Mouse (Mus musculus) testis, adult 2 months (tissue): ENCODE data around the gene AC109138.7. TPM values are rescaled to one million over a fixed set of nuclear protein-coding genes. Genes with fewer than 3 reads are reported as not detected.

ENCODE experiments used
- H3K27ac ChIP-seq: fragments of 200-500 bp; 2 replicates; pipeline ENCODE4 v1.5.1; 2012; ENCODE audit warnings: low read depth, low read length; ENCODE audit not compliant: control insufficient read depth, insufficient read depth
- H3K27me3 ChIP-seq: fragments of 200-500 bp; 2 replicates; pipeline ENCODE4 v1.6.1; 2012; ENCODE audit warnings: mild to moderate bottlenecking, low read length, moderate library complexity; ENCODE audit not compliant: control insufficient read depth, insufficient read depth
- H3K36me3 ChIP-seq: fragments of 200-500 bp; 2 replicates; pipeline ENCODE4 v1.6.1; 2012; ENCODE audit warnings: mild to moderate bottlenecking, low read length; ENCODE audit not compliant: control insufficient read depth, insufficient read depth
- H3K4me1 ChIP-seq: fragments of 200-500 bp; 2 replicates; pipeline ENCODE4 v1.6.1; 2012; ENCODE audit warnings: low read length; ENCODE audit not compliant: control insufficient read depth, insufficient read depth
- H3K4me3 ChIP-seq: fragments of 200-500 bp; 2 replicates; pipeline ENCODE4 v1.5.1; 2012; ENCODE audit warnings: low read depth, mild to moderate bottlenecking, low read length, moderate library complexity, mixed read lengths; ENCODE audit not compliant: control insufficient read depth
- CTCF ChIP-seq: fragments of 200-500 bp; IDR thresholded peaks from 2 replicates; pipeline ENCODE4 v1.5.1; 2012; ENCODE audit warnings: low read depth, mild to moderate bottlenecking, inconsistent platforms, low read length, moderate library complexity; ENCODE audit not compliant: control insufficient read depth, insufficient read depth, insufficient replicate concordance
- POLR2A ChIP-seq: fragments of 200-500 bp; IDR thresholded peaks from 2 replicates; pipeline ENCODE4 v1.6.1; 2012; ENCODE audit warnings: low read depth, mild to moderate bottlenecking, inconsistent platforms, low read length, moderate library complexity; ENCODE audit not compliant: control insufficient read depth
- polyA plus RNA-seq: library from polyadenylated mRNA; depleted of rRNA; stranded (reverse); fragments of >200 nt; gene quantifications from 2 replicates; pipeline ENCODE4 v1.2.3, GENCODE M21; 2012

Gene AC109138.7
- polyA plus RNA-seq, 1 experiment, result 3.0 TPM

DNA sequence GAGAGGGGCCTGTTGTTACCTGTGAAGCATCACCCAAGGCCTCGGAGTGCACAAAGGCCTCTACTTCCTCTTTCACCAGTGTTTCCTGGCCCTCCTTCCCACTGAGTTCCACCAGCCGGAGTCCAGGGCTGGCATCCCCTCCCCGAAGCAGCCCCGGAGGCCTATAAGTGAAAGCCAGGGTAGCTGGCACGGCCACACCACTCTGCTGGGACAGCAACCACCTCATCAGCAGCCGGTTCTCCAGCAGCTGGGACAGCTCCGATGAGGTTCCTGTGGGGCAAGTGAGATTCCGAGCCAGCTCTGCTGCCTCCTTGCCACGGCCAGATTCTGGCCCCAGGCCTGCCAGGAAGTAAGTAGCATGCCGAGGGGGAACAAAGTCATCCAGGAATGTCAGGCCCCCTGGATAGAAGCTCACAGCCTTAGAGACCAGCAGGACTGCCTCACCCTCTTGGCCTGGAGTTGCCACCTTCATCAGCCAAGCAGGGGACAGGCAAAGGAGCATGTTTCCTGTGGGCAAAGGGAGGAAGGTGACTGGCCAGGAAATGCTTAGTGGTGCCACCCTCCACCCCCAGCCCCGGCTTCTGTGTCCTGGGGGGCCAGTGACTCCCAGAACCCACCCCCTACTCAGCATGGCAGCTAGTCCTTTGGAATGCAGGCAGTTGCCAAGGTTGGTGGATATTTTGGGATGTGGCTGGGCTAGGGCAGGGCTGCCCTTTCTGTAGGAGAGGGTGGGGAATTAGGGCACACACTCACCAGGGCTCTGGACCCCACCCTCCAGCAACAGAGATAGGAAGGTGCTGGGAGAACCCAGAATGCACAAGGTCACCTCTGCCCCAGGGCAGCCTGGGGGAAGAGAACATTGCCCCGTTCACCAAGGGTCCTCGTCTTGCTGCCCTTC, 42.5 kb upstream of the AC109138.7 start:
- H3K4me3 ChIP-seq, result no peak overlapping the region
- H3K27me3 ChIP-seq, result no peaks in the 10 kb centered on the region
- no peak for TF ChIP-seq POLR2A
- TF ChIP-seq CTCF, result no peak
- peaks cover 5% of the 10 kb centered on the region for H3K4me1 ChIP-seq
- no peak overlapping the region for H3K27ac ChIP-seq
- no peaks in the 10 kb centered on the region for H3K36me3 ChIP-seq

DNA sequence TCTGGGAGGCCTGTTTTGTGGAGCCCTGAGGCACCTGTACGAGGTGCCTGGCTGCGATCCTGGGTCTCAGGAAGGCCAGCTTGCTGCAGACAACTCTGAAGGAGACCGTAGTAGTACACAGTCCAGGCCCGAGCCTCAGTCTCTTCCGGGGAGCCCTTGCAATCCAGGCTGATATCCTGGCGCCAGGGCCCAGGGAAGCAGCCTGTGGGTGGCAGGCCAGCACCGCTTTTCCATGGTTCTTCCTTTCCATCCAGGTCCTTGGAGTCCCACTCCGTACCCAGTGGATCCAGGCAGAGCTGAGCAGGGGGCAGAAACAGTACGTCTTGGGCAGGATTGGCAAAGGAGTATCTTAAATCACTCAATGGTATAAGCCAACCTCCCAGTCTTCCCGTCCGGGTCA, 41.2 kb upstream of the AC109138.7 start:
- no peak overlapping the region for H3K27ac ChIP-seq
- H3K4me3 ChIP-seq, result no peak overlapping the region
- no peaks in the 10 kb centered on the region for H3K36me3 ChIP-seq
- H3K4me1 ChIP-seq, result peaks cover 5% of the 10 kb centered on the region
- TF ChIP-seq CTCF, result no peak; the same call in 1 of the 2 replicates
- no peak for TF ChIP-seq POLR2A
- H3K27me3 ChIP-seq, result no peaks in the 10 kb centered on the region

DNA sequence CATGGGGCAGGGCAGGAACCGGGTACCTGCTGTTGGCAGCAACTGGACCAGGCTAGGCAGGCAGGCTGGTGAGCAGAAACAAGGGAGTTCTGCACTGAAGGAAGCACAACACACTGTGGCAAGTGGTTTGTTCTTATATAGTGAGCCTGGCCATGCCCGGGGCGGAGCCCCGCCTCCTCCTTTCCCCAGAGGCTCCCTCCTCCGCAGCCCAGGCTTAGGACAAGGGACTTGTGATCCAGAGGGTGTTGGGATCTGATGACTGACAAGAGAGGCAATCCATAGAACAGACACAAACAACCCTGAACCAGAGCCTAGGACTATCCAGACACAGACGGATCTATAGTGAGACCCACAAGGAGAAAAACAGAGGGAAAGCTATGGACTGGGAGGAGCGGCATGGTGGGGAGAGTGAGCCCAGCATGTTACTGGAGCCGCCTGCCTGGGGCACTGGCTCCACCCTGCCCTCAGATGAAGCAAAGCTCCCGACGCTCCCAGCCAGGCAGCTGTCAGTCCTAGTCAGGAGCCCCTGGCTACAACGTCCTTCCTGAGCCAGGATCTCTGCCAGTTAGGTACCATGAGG, 38.7 kb upstream of the AC109138.7 start, which contains the start of gene Carns1:
Carns1 (minus strand) TSS at position 112 of the 580 bp plus-strand sequence.
- Histone ChIP-seq H3K4me1 (no peaks in the 10 kb centered on the region; the same call in none of the 2 replicates), H3K27ac (no peak within 1 kb of the TSS), H3K36me3 (no peaks in the 10 kb centered on the region), H3K27me3 (no peaks in the 10 kb centered on the region), H3K4me3 (no peak within 1 kb of the TSS)
- no peak for TF ChIP-seq CTCF
- no peak for TF ChIP-seq POLR2A

DNA sequence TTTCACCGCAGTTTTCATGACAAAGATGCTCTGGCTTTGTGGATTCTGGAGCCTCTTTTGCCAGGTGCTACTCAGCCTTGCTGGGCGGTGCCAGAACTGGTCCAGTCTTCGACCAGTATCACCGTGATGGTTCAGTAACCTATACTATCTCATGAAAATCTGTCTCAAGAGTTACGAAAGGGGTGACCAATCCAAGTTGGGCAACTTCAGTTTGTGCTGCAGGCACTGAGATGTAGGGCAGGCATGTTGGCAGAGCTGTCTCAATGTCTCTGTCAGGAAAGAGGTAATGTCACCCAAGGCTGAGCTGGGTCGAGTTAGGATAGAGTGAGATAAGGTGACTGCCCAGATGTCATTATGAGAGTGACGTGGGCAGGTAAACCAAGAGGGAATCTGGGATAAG, 33.7 kb upstream of the AC109138.7 start:
- H3K4me3 ChIP-seq, result no peak overlapping the region
- no peak for TF ChIP-seq POLR2A
- no peak for TF ChIP-seq CTCF
- H3K27me3 ChIP-seq, result no peaks in the 10 kb centered on the region
- 0 out of 2 replicates have a peak, but pooled peaks cover 2% of the 10 kb centered on the region for H3K4me1 ChIP-seq
- H3K36me3 ChIP-seq, result no peaks in the 10 kb centered on the region
- H3K27ac ChIP-seq, result no peak overlapping the region

DNA sequence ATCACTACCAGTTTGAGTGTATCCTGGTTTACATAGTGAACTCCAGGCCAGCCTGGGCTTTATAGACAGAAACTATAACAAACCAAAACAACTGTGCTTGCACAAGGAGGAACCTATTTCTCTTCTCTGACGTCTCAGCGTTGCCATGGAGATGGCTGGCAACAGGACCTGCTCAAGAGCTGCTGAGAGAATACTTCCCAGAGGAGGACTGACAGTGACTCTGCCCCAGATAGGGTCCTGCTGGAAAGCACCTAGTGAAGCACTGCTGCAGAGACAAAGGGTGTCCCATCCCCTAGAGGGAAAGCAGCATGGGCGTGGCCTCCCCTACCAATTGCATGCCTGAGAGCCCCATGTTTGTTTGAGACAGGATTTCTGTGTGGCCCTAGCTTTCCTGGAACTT, 32.3 kb upstream of the AC109138.7 start:
- Histone ChIP-seq H3K4me3 (no peak overlapping the region), H3K4me1 (0 out of 2 replicates have a peak, but pooled peaks cover 2% of the 10 kb centered on the region), H3K36me3 (no peaks in the 10 kb centered on the region), H3K27me3 (no peaks in the 10 kb centered on the region), H3K27ac (no peak overlapping the region)
- TF ChIP-seq POLR2A, result no peak
- TF ChIP-seq CTCF, result no peak

DNA sequence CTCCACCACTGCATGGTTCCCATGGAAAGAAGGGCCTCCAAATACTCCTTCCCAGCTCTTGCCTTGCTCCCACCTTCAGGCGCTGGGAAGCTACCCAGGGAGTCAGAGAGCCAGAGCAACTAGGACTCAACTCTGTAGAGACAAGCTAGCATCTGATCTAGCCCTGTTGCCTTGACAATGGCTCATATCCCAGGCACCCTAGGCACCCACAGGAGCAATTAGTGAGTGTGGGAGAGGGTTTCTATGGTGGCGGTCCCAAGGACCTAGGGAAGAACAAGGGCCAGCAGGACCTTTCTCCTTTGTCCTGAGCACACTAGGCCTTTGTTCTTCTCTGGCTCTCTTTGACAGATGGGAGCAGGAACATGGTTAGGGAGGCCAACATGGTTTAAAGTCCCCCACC, 30.5 kb upstream of the AC109138.7 start:
- Histone ChIP-seq H3K27me3 (no peaks in the 10 kb centered on the region), H3K4me1 (0 out of 2 replicates have a peak, but pooled peaks cover 2% of the 10 kb centered on the region), H3K27ac (no peak overlapping the region), H3K36me3 (no peaks in the 10 kb centered on the region), H3K4me3 (no peak overlapping the region)
- TF ChIP-seq POLR2A (no peak), CTCF (no peak)
